Mouse (Mus musculus): ENCODE measurements around the gene Gm10491. TPM values are rescaled to one million over a fixed set of nuclear protein-coding genes. Genes with fewer than 3 reads are reported as not detected.
A peak's percentile ranks its signal among the peaks of the same experiment; 100 is the strongest.
"Not testable (repeated sequence)": the region's sequence is repeated elsewhere in the genome, so short reads cannot be mapped to it uniquely, and the experiment has no call there.

Gene Gm10491
- total RNA-seq (2021), result not detected in 2 replicates
- long read RNA-seq, experiment 1, result 0 reads
- long read RNA-seq, experiment 2, result 0 reads

DNA sequence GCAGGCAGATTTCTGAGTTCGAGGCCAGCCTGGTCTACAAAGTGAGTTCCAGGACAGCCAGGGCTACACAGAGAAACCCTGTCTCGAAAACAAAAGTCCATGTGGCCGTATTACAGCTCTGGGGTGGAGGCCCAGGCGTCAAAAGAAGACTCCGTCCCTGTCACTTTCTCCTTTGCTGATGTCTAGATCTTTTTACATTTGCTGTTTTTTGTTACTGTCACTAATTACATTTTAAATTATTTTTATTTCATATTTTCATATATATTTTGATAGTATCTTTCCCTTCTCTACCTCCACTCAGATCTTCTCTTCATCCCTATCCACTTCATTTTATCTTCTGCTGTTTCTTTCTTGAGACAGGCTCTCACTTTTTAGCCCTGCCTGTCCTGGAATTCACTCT, at the start of gene Gm10491:
Gene Gm10491 (minus strand): TSS at position 101 of the 400 bp plus-strand sequence.
- no peak for DNase-seq

DNA sequence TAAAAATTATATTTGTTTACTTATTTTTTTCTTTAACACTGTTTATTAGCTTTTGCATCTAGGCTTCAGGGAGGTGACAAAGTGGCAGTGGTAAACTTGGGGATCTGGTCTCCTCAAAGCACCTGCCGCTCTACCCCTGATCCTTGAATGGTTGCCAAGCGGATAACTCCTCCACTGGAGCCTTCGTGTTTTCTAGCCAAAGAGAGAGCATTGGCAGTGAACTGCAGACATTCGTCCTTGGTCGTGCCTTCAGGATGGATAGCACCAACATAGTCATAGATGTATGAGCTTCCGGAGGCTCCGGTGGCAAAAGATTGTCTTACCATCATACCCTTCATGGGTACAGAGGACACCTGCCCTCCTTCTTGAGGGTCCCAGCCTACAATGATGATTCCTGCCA, 42.5 kb upstream of the Gm10491 start:
- DNase-seq, result peak; percentile 37

DNA sequence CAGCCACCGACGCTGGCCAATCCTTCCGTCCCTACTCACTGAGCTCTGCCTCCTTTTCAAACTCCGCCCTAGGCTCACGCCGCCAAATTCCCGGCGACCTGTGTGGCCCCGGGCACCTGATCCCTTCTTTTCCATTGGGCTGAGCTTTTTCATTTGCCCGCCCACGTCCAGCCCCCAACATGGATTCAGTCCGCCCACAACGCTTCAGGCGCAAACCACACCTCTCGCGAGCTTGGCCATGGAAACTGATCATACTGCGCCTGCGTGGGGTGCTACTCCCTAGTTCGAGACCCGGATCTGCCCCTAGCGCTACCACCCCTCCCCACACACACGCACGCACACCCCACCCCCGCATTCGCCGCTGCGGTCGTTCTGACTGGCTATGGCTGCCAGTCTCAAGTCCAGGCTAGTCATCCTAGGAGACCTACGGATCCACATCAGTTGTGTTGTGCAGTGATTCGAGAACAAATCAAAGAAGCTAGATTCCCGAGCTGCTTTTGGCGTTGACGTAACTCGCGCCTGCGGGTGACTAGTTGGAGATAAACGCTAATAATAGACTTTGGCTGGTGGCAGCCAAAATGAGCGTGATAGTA, 40.4 kb upstream of the Gm10491 start:
- peak; percentile 94 for DNase-seq

DNA sequence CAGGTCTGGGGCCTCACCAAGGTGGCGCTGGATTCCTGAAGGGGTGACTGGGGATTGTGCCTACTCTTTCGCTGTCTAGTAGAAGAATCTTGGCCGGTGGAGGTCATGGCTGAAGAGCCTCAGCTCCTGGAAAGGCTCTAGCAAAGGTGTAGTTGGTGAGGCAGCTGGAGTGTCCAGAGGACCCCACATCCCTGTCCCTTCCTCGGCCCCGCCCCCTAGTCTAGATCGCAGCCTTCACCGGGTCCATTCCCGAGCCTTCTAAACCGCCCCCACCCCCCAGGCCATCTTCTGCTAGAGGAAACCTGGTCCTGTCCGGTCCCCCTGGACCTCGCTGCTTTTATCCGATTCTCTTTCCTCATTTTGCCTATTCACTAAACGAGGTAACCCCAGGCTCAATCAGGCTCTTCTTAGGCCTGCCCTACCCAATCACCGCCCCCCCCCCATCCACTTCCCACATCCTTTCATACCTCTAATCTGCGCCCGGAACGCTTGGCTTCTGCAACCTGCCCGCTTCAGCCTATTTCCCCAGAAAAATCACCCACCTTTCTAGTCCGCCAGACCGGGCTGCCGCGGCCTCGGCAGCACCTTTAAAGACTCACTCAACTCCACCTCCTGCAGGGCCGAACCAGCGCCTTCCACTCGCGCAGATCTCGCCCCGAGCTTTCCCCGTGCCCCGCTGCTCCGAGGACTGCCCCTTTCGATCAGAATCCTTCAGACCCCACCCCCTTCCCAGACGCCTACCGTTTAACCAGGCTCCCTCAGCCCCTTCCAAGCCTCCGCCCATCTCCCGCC, 39.7 kb upstream of the Gm10491 start, which contains the start of gene Hdac6:
Gene Hdac6 (minus strand): TSS at position 782 of the 792 bp plus-strand sequence.
- peak; percentile 24 for DNase-seq

DNA sequence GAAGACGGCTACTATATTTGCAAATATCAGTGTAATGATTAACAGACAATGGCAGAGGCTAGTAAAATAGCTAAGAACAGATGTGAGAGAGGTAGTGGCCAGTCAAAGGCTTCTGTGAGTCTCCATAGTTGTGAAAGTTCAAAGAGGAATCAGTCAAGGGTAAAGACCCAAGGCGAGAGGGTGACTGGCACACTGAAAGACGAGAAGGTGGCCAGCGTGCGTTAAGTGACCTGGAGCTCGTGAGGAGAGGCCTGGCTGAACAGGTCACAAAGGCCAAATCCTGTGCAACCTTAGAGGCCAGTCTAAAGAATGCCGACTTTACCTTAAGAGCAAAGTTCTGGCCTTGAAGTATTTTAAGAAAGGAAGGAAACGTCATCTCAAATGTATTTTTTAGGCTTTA, 38.0 kb upstream of the Gm10491 start:
- DNase-seq, result no peak

DNA sequence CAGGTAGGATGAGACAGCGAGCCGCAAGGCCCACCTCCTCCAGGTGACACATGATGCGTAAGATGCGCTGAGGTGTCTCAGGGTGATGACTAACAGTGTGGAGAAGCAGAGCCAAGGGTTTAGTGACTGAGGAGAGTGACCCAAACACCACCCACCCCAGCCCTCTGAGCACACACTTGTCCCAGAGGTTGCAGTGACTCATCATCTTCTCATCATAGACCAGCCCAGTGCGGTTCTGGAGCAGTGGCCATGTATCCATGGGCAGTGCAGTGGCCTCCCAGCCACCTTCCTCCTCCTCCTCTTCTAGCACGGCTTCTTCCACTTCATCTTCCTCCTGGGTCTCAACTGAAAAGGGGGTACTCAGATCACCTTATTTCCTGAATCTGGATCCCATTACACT, 30.0 kb upstream of the Gm10491 start:
- DNase-seq, result no peak

DNA sequence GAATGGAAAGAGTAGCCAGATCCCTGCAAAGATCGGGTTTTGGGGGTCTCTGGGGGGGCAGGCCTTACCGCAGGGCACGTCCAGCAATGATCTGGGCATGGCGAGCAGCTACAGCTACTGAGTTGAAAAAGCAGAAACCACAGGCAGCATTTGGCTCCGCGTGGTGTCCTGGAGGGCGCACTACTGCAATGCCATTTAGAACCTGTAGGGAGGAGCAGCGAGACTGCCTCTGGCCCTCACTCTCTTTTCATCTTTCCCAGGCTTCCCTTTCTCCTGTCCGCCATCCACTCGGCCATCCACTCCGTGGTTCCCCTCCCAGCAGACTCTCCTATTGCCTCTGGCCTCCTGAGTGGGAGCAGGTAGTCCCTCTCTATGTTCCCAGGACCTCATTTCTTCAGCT, 29.2 kb upstream of the Gm10491 start:
- DNase-seq, result no peak

DNA sequence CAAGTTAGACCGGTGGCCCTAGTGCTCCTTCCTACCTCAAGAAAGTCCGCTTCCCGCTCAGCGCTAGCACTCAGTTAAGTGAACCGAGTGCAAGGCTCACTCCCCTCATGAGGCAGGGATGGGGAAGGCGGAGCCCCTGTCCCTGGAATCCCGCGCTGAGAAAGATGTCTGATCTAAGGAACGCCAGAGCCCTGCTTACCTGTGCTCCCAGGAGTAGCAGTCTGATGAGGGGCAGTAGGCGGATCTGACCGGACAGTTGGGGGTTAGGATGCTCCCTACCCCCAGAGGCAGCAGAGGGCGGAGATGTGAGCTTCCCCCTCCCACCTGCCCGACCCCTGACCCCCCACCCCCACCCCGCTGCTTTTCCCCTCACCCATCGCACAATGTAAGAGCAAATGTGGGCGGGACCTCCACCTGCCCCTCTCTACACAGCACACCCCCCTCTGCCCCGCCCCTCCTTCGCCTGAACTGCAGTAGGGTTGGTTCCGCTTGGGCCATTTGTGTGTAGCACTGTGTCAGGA, 20.7 kb upstream of the Gm10491 start, which contains the start of gene Eras:
Gene Eras (minus strand): TSS at position 338 of the 521 bp plus-strand sequence.
- DNase-seq, result no peak

DNA sequence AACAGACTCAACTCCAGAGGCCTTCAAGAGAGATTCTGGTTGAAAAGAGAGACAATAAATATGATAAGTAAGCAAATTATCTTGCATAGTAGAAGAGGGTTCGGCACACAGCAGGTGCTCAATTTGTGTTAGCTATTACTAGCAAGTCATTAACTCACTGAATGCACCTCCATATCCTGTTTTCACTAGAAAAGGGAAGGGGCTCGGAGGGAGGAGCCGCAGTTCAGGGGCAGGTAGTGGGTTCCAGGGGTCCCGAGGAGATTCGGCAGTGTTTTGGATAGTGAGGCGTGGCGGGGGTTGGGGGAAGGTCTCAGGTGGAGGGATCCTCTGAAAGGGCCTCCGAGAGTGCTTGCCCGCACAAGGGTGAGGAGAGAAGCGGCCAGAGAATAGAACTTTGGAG, 19.5 kb upstream of the Gm10491 start:
- DNase-seq, result no peak

DNA sequence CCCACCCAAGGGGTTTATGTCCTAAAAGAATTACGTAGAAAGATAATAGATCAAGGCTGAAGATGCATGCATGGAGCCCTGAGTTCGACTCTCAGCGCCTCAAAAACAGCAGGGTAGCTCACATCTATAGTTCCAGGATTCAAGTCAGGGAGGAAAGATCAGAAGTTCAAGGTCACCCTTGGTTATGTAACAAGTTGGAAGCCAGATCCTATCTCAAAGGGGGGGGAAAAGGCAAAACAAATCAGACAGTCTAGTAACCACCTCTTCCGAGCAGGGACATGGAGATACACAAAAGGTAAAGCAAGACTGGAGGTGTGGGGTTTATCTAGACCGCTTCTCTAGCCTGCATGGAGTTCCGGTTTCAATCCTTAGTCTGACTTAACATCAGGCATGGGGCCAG, 18.6 kb upstream of the Gm10491 start:
- DNase-seq, result no peak

DNA sequence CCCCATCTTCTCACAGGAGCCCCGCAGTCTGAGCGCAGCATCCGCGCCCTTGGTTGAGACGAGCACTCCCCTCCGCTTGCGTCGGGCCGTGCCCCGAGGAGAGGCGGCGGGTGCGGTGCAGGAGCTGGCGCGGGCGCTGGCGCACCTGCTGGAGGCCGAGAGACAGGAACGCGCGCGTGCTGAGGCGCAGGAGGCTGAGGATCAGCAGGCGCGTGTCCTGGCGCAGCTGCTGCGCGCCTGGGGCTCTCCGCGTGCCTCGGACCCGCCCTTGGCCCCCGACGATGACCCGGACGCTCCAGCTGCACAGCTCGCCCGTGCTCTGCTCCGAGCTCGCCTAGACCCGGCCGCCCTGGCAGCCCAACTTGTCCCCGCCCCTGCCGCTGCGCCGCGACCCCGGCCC, 14.4 kb upstream of the Gm10491 start:
- DNase-seq, result peak; percentile 19

DNA sequence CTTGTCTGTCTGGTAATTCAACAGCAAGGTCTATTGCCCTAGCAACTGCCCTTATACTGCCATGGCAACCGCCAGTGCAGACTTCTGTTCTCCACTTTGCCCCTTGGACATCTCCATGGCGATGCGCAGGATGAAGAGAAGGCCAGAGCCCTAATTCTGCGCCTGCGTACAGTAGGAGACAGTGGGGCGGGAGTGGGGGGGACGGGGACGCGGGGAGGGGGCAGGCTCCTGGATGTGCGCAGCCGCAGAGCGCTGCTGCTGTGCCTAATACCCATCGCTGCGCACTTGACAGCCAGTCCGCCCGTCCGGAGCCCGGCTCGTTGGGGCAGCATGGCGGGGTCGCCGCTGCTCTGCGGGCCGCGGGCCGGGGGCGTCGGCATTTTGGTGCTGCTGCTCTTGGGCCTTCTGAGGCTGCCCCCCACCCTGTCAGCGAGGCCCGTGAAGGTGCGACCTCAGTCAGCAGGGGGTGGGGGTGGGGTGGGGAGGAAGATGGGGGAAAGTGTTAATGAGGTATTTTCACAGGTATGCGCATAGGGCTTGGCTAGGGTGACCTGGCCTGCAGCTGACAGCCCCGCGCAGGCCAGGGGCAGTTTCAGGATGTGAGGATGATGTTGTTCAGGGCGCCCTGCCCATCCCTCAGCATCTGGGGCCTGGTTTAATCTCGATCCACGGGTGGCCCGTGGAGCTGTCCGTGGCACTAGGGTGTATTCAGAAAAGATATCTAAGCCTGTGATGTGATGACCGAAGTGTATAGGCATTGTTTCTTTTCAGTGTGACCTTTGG, 12.2 kb upstream of the Gm10491 start, which contains the start of gene Pcsk1n:
Gene Pcsk1n (plus strand): TSS at position 222 of the 783 bp plus-strand sequence.
- peak; percentile 53 for DNase-seq

DNA sequence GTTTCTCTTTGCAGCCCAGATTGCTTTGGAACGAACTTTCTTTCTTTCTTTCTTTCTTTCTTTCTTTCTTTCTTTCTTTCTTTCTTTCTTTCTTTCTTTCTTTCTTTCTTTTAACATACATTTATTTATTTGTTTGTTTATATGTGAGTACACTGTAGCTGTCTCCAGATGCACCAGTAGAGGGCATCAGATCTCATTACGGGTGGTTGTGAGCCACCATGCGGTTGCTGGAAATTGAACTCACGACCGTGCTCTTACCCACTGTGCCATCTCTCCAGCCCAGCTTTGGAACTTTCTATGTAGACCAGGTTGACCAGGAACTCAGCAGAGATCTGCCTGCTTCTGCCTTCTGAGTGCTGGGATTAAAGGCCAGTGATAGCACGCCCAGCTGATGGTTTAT, 10.3 kb upstream of the Gm10491 start:
- not testable (repeated sequence) for DNase-seq

DNA sequence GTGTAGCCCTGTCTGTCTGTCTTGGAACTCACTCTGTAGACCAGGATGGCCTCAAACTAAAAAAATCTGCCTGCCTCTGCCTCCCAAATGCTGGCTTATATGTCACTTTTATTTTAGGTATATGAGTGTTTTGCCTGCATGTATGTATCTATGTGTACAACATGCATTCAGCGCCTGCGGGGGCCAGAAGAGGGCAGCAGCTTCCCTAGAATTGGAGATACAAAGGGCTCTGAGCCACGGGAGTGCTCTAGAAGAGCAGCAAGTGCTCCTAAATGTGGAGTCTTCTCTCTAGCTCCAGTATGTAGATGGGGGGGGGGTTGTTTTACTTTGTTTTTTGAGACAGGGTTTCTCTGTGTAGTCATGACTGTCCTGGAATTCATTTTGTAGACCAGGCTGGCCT, 8.0 kb upstream of the Gm10491 start:
- DNase-seq, result peak; percentile 63

DNA sequence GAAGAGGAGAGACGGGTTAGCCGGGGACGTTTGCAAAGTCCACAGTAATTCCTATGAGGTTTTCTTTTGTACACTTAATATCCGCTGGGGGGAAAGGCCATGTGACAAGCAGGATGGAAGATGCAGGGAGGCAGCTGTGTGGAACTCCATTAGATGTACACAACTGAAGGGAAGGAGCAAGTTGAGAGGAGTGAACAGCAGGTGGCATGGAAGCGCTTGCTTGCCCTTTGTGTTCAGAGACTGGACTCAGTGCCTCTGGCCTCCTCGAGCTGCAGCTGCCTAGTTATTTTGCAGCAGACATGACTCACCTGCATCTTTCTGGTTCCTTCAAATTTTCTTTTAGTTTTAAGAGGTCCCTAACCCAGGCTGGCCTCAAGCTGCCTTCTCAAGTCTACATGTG, 2.8 kb upstream of the Gm10491 start:
- no peak for DNase-seq

DNA sequence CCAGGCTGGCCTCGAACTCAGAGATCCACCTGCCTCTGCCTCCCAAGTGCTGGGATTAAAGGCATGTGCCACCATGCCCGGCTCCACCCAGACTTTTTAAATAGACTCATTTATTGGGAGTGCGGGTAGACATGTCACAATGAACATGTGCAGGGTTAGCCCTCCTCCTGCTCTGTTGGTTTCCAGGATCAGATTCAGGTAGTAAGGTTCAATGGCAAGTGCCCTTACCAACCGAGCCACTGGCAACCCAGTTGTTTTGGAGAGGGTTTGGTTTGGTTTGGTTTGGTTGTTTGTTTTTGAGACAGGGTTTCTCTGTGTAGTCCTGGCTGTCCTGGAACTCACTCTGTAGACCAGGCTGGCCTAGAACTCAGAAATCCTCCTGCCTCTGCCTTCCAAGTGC, 1.6 kb upstream of the Gm10491 start, which contains the start of gene Gm10490:
Gene Gm10490 (plus strand): TSS at position 301 of the 400 bp plus-strand sequence.
- not testable (repeated sequence) for DNase-seq

DNA sequence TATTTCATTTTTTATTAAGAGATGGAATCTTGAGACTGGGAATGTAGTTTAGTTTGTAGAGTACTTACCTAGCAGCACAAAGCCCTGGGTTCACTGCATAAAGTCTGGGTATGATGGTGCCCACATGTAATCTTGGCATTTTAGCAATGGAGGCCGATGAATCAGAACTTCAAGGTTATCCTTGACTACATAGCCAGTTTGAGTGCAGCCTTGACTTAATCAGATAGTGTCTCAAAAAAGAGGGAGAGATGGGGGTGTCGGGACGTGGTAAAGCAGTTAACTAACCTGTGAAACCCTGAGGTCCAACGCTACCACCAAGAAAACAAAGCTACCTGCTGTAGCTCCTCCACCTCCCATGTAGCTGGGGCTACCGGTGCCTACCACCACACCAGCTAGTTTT, 3.2 kb downstream of the Gm10491 start:
- DNase-seq, result no peak

DNA sequence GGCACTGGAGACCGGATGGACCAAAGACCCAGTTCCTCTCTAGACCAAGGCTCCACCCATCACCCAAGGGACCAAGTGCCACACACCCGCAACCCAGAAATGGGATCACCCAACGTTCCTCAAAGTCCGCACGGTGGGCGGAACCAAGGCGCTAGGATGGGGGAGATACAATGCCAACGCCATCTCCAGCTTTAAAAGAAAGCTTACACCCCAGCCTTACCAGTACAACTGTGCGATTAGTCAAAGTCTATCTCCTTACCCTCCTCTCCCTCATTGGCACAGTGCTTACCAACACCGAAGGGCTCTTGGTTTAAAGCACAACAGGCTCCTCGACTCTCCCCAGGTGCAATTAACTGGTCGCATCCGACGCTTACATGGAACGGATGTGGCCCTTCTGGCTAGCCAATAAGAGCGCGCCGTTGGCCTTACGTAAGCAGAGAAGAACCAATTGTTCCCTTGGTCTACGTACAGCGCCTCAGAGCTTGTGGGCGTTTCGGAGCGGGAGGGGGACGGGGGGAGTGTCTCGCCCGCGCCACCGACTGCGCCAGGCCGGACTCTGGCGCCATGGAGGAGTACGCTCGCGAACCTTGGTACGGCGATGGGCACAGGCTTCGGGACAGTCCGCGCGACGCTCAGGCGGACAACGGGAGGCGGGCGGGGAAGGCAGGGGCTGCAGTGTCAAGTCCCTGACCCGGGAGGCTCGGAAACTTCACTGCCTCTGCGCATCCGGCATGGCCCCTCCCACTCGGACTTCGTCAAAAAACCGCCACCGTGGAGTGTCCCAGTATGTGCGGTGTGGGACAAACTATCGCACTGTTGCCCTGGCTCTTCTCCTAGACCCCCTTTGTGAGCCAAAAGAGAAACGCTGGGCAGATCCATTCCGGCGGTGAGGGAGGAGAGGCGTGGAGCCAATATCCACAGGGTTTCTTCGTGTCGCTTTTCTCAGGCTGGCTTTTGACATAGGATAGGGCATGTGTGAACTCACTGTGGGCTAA, 8.5 kb downstream of the Gm10491 start, which contains the start of the genes Pqbp1 and Timm17b:
Gene Pqbp1 (minus strand): TSS at position 390 of the 995 bp plus-strand sequence.
Gene Timm17b (plus strand): TSS at position 478 of the 995 bp plus-strand sequence.
- DNase-seq, result peak; percentile 93

DNA sequence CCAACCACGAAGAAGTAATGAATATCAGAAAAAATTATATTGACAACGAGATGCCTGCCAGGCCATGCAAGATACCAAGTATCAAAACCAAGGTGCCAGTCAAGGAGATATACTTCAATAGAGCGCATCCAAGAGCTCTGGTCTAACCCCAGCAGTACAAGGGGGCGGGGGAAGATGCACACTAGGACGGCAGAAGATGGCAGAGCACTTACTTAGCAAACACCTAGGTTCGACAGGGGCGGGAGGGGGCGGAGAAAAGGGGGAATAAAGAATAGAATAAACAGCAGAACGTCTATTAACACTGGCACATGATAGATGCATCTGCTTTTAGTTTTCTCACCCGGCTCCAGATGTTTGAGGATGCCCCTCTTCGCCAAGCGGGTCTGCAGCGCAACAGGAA, 9.4 kb downstream of the Gm10491 start:
- no peak for DNase-seq

DNA sequence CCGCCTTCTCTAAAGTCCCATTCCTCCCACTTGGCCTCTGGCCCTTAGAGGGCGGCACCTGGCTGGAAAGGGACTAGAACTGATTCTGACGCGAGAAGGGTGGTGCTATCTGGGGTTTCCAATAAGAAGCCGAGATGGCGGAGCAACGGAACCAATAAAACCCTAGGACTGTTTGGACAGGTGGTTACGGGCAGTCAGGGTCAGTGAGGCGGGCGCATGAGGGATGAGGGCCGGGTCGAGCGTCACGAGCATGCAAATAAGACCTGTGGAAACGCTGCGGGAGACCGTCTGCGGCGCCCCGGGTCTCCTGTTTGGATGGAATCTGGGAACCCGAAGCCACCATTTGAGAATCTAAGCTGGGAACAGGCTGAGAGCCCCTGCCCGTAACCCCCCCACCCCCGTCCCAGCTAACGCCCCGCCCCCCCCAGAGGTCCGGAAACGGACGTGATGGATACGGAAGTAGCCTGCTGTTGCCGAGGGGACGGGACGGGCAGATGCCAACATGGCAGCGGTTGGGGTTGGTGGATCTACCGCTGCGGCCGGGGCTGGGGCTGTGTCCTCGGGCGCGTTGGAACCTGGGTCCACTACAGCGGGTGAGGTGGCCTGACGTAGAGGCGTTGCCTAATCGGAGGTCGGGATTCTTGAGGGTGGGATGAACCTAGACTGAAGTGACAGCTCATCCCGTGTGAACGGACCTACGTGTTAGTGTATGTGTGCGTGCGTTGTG, 23.6 kb downstream of the Gm10491 start, which contains the start of gene Slc35a2:
Gene Slc35a2 (plus strand): TSS at position 188 of the 727 bp plus-strand sequence.
- DNase-seq, result peak; percentile 90
